Mouse (Mus musculus) retina, embryonic 14.5 days (tissue): ENCODE results near the gene Stam.
"Not testable (repeated sequence)": the region's sequence is repeated elsewhere in the genome, so short reads cannot be mapped to it uniquely, and the experiment has no call there.

Experiments used
- DNase-seq: peaks from one replicate; pipeline ENCODE4 v3.0.0-alpha.2; 2015; ENCODE audit warnings: low spot score

Stam gene

GRCm38 (mm10) chr2:14192046-14192445 lies 118.1 kb downstream of the Stam start:
- DNase-seq: no peak

GRCm38 (mm10) chr2:14198325-14198903 lies 124.5 kb downstream of the Stam start:
- DNase-seq: not testable (repeated sequence)
